Mouse (Mus musculus) liver, adult 2 months (tissue): ENCODE measurements around the gene Kcnn3. TPM values are rescaled to one million over a fixed set of nuclear protein-coding genes. Genes with fewer than 3 reads are reported as not detected.

Experiments
- DNase-seq: peaks from one replicate; pipeline ENCODE4 v3.0.0-alpha.2; 2011; ENCODE audit warnings: low read depth, low spot score; ENCODE audit errors: extremely low read depth
- H3K27ac ChIP-seq: fragments of 200-500 bp; replicated peaks from 2 replicates; pipeline ENCODE4 v1.5.1; 2012; ENCODE audit warnings: low read depth, mild to moderate bottlenecking, control low read depth, inconsistent platforms, low read length; ENCODE audit not compliant: insufficient read depth
- H3K27me3 ChIP-seq: fragments of 200-500 bp; 2 replicates; pipeline ENCODE4 v1.6.1; 2012; ENCODE audit warnings: mild to moderate bottlenecking, moderate library complexity, low read length, inconsistent platforms; ENCODE audit not compliant: control insufficient read depth, insufficient read depth
- H3K36me3 ChIP-seq: fragments of 200-500 bp; 2 replicates; pipeline ENCODE4 v1.6.1; 2012; ENCODE audit warnings: low read length, inconsistent platforms; ENCODE audit not compliant: control insufficient read depth, insufficient read depth
- H3K4me1 ChIP-seq: fragments of 200-500 bp; 2 replicates; pipeline ENCODE4 v1.6.1; 2011; ENCODE audit warnings: low read length; ENCODE audit not compliant: control insufficient read depth, insufficient read depth
- H3K4me3 ChIP-seq: fragments of 200-500 bp; 2 replicates; pipeline ENCODE4 v1.5.1; 2011; ENCODE audit warnings: low read depth, mild to moderate bottlenecking, control low read depth, low read length, moderate library complexity; ENCODE audit not compliant: insufficient read depth
- H3K79me2 ChIP-seq: fragments of 200-500 bp; 2 replicates; pipeline ENCODE4 v1.6.1; 2012; ENCODE audit warnings: inconsistent platforms, mild to moderate bottlenecking, low read length, moderate library complexity; ENCODE audit not compliant: control insufficient read depth, insufficient read depth
- H3K9ac ChIP-seq: fragments of 200-500 bp; 2 replicates; pipeline ENCODE4 v1.6.1; 2012; ENCODE audit warnings: low read depth, mild to moderate bottlenecking, control low read depth, inconsistent platforms, low read length
- CTCF ChIP-seq: fragments of 200-500 bp; IDR thresholded peaks from 2 replicates; pipeline ENCODE4 v1.5.1; 2011; ENCODE audit warnings: low read depth, low read length, control low read depth
- POLR2A ChIP-seq: fragments of 200-500 bp; IDR thresholded peaks from 2 replicates; pipeline ENCODE4 v1.6.1; 2011; ENCODE audit warnings: low read length, control low read depth; ENCODE audit not compliant: insufficient read depth; ENCODE audit errors: extremely low read depth
- WGBS: fragments of 180-500 bp; shearing (Covaris S2); methylation state at CpG from one replicate; pipeline ENCODE4 v1.1.7; 2018; 5-methylcytosine and 5-hydroxymethylcytosine counted together
- polyA plus RNA-seq: library from polyadenylated mRNA; depleted of rRNA; stranded (reverse); fragments of >200 nt; gene quantifications from 2 replicates; pipeline ENCODE4 v1.2.3, GENCODE M21; 2012
- total RNA-seq: library from RNA; depleted of rRNA; stranded (reverse); fragments of >200 nt; gene quantifications from 2 replicates; pipeline ENCODE4 v1.2.3, GENCODE M21; 2014

Gene Kcnn3
- total and polyA plus RNA-seq, 2 experiments: under 0.01 to 0.06 TPM

DNA sequence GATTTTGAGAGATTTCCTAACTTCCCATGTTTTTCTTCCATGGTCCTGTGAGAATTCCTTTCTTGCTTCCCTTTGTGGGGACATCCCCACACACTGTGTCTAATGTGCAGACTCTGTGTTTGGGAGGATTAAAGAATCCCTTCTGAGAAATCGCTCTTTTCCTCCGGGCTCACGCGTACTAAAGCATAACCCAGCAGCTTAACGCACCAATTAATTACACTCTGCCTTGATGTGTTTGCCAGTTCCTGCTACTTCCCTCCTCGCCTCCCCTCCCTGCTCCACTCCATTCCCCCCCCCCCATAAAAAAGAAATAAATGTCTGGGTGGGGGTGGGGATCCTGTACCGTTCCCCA, 1.5 kb downstream of the Kcnn3 start:
- no peak overlapping the region for H3K27ac ChIP-seq
- no peak for DNase-seq
- peaks cover 20% of the 10 kb centered on the region for H3K27me3 ChIP-seq
- H3K79me2 ChIP-seq: no peaks in the 10 kb centered on the region
- H3K9ac ChIP-seq: no peak overlapping the region
- 26% methylated on average over 7 of the region's 7 CpGs for WGBS
- H3K36me3 ChIP-seq: no peaks in the 10 kb centered on the region
- no peak overlapping the region for H3K4me3 ChIP-seq
- no peaks in the 10 kb centered on the region for H3K4me1 ChIP-seq
- TF ChIP-seq CTCF: no peak
- TF ChIP-seq POLR2A: no peak

DNA sequence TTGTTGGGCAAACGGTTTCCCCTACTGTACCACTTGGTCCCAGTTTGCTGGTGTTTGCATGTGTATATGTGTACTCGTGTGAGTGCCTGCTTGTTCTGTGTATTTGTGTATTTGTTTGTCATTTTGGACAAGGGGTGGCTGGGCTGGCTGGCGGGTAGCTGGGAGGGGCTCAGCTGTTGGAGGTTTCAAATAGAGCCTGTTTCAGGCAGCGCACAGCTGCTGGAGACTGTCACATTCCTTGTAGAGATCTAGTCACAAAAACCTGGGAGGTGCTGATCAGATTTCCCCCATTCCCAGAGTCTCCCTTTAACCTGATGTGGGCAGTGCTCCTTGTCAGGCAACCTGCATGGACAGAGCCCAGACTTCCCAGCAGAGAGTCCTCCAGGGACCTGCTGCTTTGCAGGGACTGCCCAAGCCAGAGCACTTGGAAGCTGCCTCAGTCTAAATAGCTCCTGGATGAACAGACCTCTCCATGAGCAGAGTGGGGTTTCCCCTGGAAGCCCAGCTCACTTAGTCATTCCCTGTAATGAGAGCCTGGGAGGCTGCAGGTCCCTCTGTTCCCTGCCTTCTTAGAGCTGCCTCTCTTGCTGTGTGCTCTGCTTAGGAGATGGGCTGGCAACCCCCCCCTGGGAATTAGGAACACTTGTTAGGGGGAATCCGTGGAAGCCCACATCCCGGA, 2.6 kb downstream of the Kcnn3 start:
- WGBS: 41% methylated on average over 6 of the region's 6 CpGs
- H3K27me3 ChIP-seq: peaks cover 20% of the 10 kb centered on the region
- no peaks in the 10 kb centered on the region for H3K79me2 ChIP-seq
- H3K27ac ChIP-seq: no peak overlapping the region
- no peaks in the 10 kb centered on the region for H3K4me1 ChIP-seq
- no peak overlapping the region for H3K9ac ChIP-seq
- DNase-seq: no peak
- no peak overlapping the region for H3K4me3 ChIP-seq
- TF ChIP-seq CTCF: no peak
- TF ChIP-seq POLR2A: no peak
- no peaks in the 10 kb centered on the region for H3K36me3 ChIP-seq

DNA sequence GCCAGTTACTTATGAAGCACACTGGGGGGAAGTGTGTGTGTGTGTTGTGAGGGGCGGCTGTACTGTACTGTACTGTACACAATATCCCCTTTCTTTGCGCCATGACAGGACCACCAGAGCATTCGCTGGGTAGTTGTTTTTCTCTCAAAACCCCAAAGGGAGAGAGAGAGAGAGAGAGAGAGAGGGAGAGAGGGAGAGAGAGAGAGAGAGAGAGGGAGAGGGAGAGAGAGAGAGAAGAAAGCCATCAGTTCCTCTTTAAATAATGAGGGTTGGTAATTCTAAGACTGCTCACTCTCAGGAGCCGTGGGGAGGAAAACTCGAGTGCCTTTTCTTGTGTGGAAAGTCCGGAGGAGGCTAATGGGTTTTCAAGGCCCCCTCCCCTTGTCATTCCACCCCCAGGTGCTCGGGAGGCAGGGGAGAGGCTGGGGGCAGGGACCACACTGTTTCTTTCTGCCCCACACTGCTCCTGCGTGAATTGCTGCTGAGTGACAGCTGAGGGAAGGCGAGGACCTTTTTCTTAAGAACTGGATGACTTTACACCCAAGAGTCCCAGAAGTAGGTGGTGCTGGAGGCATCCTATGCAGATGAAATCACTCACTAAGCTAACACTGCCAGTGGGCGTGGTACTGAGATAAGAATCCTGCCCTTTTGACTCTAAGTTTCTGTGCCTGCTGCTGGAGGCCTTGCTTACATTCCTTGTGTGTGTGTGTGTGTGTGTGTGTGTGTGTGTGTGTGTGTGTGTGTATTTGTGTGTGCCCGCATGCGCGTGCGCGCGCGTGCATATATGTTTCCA, 6.5 kb downstream of the Kcnn3 start:
- H3K36me3 ChIP-seq: no peaks in the 10 kb centered on the region
- H3K9ac ChIP-seq: no peak overlapping the region
- peaks cover 6% of the 10 kb centered on the region for H3K27me3 ChIP-seq
- H3K79me2 ChIP-seq: no peaks in the 10 kb centered on the region
- no peak overlapping the region for H3K27ac ChIP-seq
- TF ChIP-seq CTCF (no peak), POLR2A (no peak)
- WGBS: 46% methylated on average over 17 of the region's 17 CpGs
- no peaks in the 10 kb centered on the region for H3K4me1 ChIP-seq
- no peak for DNase-seq
- no peak overlapping the region for H3K4me3 ChIP-seq

DNA sequence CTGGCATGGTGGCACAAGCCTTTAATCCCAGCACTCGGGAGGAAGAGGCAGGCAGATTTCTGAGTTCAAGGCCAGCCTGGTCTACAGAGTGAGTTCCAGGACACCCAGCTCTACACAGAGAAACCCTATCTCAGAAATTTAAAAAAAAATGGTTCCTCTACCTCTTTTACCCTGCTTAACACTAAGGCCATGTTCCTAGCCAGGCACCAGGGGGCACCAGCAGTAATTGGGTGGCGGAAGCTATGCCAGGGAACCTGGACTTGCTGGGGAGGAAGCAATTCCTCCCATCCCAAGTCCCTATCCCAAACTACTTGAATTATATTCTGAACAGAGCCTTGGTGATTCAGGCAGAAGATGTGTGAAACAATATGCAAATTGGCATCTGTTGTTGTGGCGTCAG, 9.8 kb downstream of the Kcnn3 start:
- no peak for DNase-seq

DNA sequence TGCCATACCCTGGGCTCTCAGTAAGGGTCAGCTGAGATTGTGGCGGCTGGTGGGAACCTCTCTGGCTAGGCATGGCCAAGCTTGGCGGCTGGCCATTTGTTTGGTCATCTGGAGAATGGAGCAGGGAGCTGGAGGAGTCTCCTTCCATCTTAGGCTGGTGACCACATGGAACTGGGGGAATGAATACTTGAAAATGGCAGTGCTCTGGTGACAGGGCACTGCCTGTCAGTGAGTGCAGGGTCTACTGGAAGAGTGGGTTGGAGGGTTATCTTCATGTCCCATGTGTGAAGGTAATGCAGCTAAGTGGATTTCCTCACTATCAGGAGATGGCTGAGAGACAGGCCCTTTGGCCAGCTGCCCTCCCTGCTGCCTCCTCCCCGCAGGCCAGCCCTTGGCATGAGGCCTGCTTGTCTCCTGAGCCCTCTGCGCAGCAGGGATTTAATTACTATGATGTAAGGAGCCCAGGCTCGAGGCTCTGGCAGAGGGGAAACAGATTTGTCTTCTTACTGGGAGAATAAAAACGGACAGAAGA, 14.7 kb downstream of the Kcnn3 start:
- WGBS: 34% methylated on average over 6 of the region's 6 CpGs
- TF ChIP-seq POLR2A (no peak), CTCF (no peak)

More for the DNA sequence above, 9.8 kb downstream of the Kcnn3 start:
- Histone ChIP-seq H3K4me1 (no peaks in the 10 kb centered on the region), H3K4me3 (no peak overlapping the region), H3K27ac (no peak overlapping the region), H3K9ac (no peak overlapping the region), H3K79me2 (no peaks in the 10 kb centered on the region), H3K27me3 (no peaks in the 10 kb centered on the region), H3K36me3 (no peaks in the 10 kb centered on the region)
- peak; percentile 40 for TF ChIP-seq CTCF
- TF ChIP-seq POLR2A: no peak
- WGBS: 84% methylated on average over 3 of the region's 3 CpGs

More for the DNA sequence above, 14.7 kb downstream of the Kcnn3 start:
- Histone ChIP-seq H3K27ac (no peak overlapping the region), H3K9ac (no peak overlapping the region), H3K79me2 (no peaks in the 10 kb centered on the region), H3K27me3 (no peaks in the 10 kb centered on the region), H3K36me3 (no peaks in the 10 kb centered on the region), H3K4me3 (no peak overlapping the region), H3K4me1 (no peaks in the 10 kb centered on the region)
- DNase-seq: peak; percentile 16
